Mouse (Mus musculus) embryonic facial prominence, embryonic 15.5 days (tissue): ENCODE results near the gene Evi2a. TPM values are rescaled to one million over a fixed set of nuclear protein-coding genes. Genes with fewer than 3 reads are reported as not detected.

Experiments used
- ATAC-seq: fragments of 200-750 bp; cut with Nextera tagmentation; 2 replicates; pipeline ENCODE4 v1.8.0; 2017; ENCODE audit warnings: low read depth, moderate TSS enrichment; ENCODE audit not compliant: insufficient number of reproducible peaks, low FRiP score, low TSS enrichment
- H3K27ac ChIP-seq: fragments of 300-500 bp; sonication (generic); replicated peaks from 2 replicates; pipeline ENCODE4 v1.5.1; 2015; ENCODE audit warnings: mild to moderate bottlenecking, inconsistent platforms
- H3K27me3 ChIP-seq: fragments of 300-500 bp; sonication (generic); 2 replicates; pipeline ENCODE4 v1.6.1; 2015; ENCODE audit warnings: inconsistent platforms
- H3K36me3 ChIP-seq: fragments of 300-500 bp; sonication (generic); 2 replicates; pipeline ENCODE4 v1.6.1; 2015; ENCODE audit warnings: mild to moderate bottlenecking, inconsistent platforms
- H3K4me1 ChIP-seq: fragments of 300-500 bp; sonication (generic); 2 replicates; pipeline ENCODE4 v1.6.1; 2015; ENCODE audit warnings: inconsistent platforms
- H3K4me2 ChIP-seq: fragments of 300-500 bp; sonication (generic); replicated peaks from 2 replicates; pipeline ENCODE4 v1.6.1; 2015; ENCODE audit warnings: mild to moderate bottlenecking, inconsistent platforms
- H3K4me3 ChIP-seq: fragments of 300-500 bp; sonication (generic); replicated peaks from 2 replicates; pipeline ENCODE4 v1.5.1; 2015; ENCODE audit warnings: mild to moderate bottlenecking, inconsistent platforms
- H3K9ac ChIP-seq: fragments of 300-500 bp; sonication (generic); 2 replicates; pipeline ENCODE4 v1.6.1; 2015; ENCODE audit warnings: inconsistent platforms
- H3K9me3 ChIP-seq: fragments of 300-500 bp; sonication (generic); replicated peaks from 2 replicates; pipeline ENCODE4 v1.6.1; 2016; ENCODE audit warnings: inconsistent platforms
- WGBS: fragments of 180-500 bp; shearing (Covaris S2); methylation state at CpG from one replicate; pipeline ENCODE4 v1.1.7; 2015; 5-methylcytosine and 5-hydroxymethylcytosine counted together
- polyA plus RNA-seq: library from polyadenylated mRNA; unstranded; fragments of >200 nt; fragmentation: Nextera tagmentation; extraction: Ambion mirVana; gene quantifications from 2 replicates; pipeline ENCODE4 v1.2.1, GENCODE M21; 2015

The Evi2a gene
- polyA plus RNA-seq, 1 experiment from 2014 or later = 6.9 TPM

GRCm38 (mm10) chr11:79524310-79524575 lies 6.2 kb downstream of the Evi2a start:
- H3K27me3 ChIP-seq = no peaks in the 10 kb centered on the region
- no peak overlapping the region for H3K9ac ChIP-seq
- no peaks in the 10 kb centered on the region; the same call in 1 of the 2 replicates for H3K36me3 ChIP-seq
- 79% methylated on average over 1 of the region's 1 CpGs for WGBS
- no peaks in the 10 kb centered on the region for H3K4me1 ChIP-seq
- H3K27ac ChIP-seq = no peak overlapping the region
- no peak overlapping the region for H3K4me3 ChIP-seq
- H3K9me3 ChIP-seq = no peaks in the 10 kb centered on the region
- H3K4me2 ChIP-seq = no peak overlapping the region
- no peak for ATAC-seq

GRCm38 (mm10) chr11:79523560-79524309 lies 6.7 kb downstream of the Evi2a start, which contains the start of gene Evi2b:
Gene Evi2b, minus strand, starts transcription at chr11:79523762.
- Histone ChIP-seq H3K36me3 (no peaks in the 10 kb centered on the region; the same call in 1 of the 2 replicates), H3K4me3 (no peak within 1 kb of the TSS), H3K4me1 (no peaks in the 10 kb centered on the region), H3K9ac (no peak within 1 kb of the TSS), H3K4me2 (no peak within 1 kb of the TSS), H3K9me3 (no peaks in the 10 kb centered on the region), H3K27ac (no peak within 1 kb of the TSS), H3K27me3 (no peaks in the 10 kb centered on the region)
- no peak for ATAC-seq
- 66% methylated on average over 10 of the region's 10 CpGs for WGBS

DNA sequence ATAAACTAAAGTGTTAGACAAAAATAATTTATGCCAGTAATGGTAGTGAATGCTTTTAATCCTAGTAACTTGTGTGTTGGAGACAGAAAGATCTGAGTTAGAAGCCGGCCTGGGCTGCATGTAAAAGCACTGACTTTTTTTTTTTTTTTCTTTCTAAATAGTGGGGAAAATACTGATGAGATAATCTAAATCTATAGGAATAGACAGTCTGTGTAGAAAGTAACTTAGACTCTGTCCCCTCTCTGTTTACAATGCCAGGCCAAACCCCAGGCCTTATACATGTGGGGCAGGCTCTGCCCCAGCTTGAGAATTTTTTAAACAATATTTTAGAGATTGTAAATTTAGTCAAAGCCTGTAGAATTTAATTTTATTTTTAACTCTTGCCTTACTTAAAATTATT lies 7.5 kb downstream of the Evi2a start:
- ATAC-seq = no peak
- no peak overlapping the region for H3K4me3 ChIP-seq
- 88% methylated on average over 1 of the region's 1 CpGs for WGBS
- H3K9me3 ChIP-seq = no peaks in the 10 kb centered on the region
- H3K36me3 ChIP-seq = no peaks in the 10 kb centered on the region; the same call in 1 of the 2 replicates
- H3K27ac ChIP-seq = no peak overlapping the region
- H3K9ac ChIP-seq = no peak overlapping the region
- H3K4me2 ChIP-seq = no peak overlapping the region
- H3K27me3 ChIP-seq = no peaks in the 10 kb centered on the region
- no peaks in the 10 kb centered on the region for H3K4me1 ChIP-seq

GRCm38 (mm10) chr11:79521930-79522329 lies 8.5 kb downstream of the Evi2a start:
- Histone ChIP-seq H3K36me3 (no peaks in the 10 kb centered on the region), H3K27ac (no peak overlapping the region), H3K9ac (no peak overlapping the region), H3K4me3 (no peak overlapping the region), H3K9me3 (no peaks in the 10 kb centered on the region), H3K4me1 (no peaks in the 10 kb centered on the region), H3K27me3 (no peaks in the 10 kb centered on the region), H3K4me2 (no peak overlapping the region)
- ATAC-seq = no peak

GRCm38 (mm10) chr11:79520772-79521171 lies 9.6 kb downstream of the Evi2a start:
- Histone ChIP-seq H3K9ac (no peak overlapping the region), H3K9me3 (no peaks in the 10 kb centered on the region), H3K4me2 (no peak overlapping the region), H3K27ac (no peak overlapping the region), H3K36me3 (no peaks in the 10 kb centered on the region), H3K27me3 (no peaks in the 10 kb centered on the region), H3K4me3 (no peak overlapping the region), H3K4me1 (no peaks in the 10 kb centered on the region)
- ATAC-seq = no peak

DNA sequence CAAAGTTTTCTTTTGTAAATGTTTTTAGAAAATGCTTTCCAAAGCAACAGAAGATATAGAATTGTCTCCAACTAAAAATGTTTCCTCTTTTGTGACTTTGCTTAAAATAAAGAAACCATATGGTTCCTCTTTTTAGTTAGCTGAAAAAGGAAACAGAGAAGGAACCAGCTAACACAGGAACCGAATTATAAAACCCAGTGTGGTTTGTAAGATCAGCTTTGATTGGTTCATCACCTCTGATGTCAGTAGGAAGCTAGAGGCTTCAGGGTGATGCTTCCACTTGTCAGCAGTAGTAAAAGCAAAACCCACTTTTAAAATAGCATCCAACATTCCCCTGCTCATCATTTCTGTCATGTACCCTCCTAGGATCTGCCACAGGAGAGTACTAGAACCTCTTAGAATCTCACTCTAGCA lies 10.5 kb downstream of the Evi2a start:
- ATAC-seq = no peak
- H3K9ac ChIP-seq = no peak overlapping the region
- 0 out of 2 replicates have a peak, but pooled peaks cover 4% of the 10 kb centered on the region for H3K36me3 ChIP-seq
- no peak overlapping the region for H3K4me2 ChIP-seq
- H3K27ac ChIP-seq = no peak overlapping the region
- H3K9me3 ChIP-seq = no peaks in the 10 kb centered on the region
- 0 out of 2 replicates have a peak, but pooled peaks cover 2% of the 10 kb centered on the region for H3K4me1 ChIP-seq
- 38% methylated on average over 1 of the region's 1 CpGs for WGBS
- no peak overlapping the region for H3K4me3 ChIP-seq
- no peaks in the 10 kb centered on the region for H3K27me3 ChIP-seq

DNA sequence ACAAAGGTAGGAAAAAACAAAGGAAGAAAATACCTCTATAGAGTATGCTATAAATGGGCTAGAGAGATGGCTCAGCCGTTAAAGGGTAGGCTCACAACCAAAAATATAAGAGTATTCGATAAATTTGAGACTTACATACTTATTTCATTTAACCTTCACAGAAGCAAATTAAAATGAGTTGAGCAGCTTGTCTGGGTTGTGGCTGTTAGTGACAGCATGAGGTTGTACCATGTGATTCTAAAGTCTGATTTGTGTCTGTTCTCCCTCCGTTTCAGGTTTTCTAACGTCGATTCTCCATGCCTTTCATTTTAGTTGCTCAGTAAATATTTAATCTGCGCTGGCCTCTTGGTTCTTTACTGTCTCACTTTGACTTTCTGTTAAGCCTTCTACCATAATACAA lies 11.1 kb downstream of the Evi2a start:
- H3K9ac ChIP-seq = no peak overlapping the region
- H3K27me3 ChIP-seq = no peaks in the 10 kb centered on the region
- 0 out of 2 replicates have a peak, but pooled peaks cover 4% of the 10 kb centered on the region for H3K36me3 ChIP-seq
- ATAC-seq = no peak
- H3K4me3 ChIP-seq = no peak overlapping the region
- no peak overlapping the region for H3K27ac ChIP-seq
- 75% methylated on average over 6 of the region's 6 CpGs for WGBS
- H3K9me3 ChIP-seq = no peaks in the 10 kb centered on the region
- H3K4me1 ChIP-seq = 0 out of 2 replicates have a peak, but pooled peaks cover 2% of the 10 kb centered on the region
- H3K4me2 ChIP-seq = no peak overlapping the region

DNA sequence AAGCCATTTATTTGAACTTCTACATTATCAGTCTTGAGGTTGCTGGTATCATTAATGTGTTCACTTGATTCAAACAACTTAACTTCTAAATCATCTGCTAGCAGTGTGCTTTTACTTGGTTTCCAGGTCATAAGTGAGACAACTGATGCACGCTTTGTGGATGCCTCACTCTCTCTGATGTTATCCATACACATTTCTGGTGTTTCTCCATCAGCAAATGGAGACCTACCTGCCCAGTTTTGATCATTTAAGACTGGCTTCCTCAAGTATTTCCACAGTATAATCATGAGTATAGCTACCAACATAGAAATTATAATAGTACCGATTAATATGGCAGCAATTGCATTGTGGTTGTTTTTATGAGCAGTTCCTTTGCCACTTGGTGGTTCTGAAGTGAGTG lies 14.6 kb downstream of the Evi2a start:
- H3K9ac ChIP-seq = no peak overlapping the region
- WGBS = 96% methylated on average over 2 of the region's 2 CpGs
- H3K36me3 ChIP-seq = 0 out of 2 replicates have a peak, but pooled peaks cover 4% of the 10 kb centered on the region
- H3K27ac ChIP-seq = no peak overlapping the region
- ATAC-seq = no peak
- no peak overlapping the region for H3K4me2 ChIP-seq
- H3K9me3 ChIP-seq = no peaks in the 10 kb centered on the region
- no peaks in the 10 kb centered on the region for H3K27me3 ChIP-seq
- no peak overlapping the region for H3K4me3 ChIP-seq
- H3K4me1 ChIP-seq = 0 out of 2 replicates have a peak, but pooled peaks cover 2% of the 10 kb centered on the region

DNA sequence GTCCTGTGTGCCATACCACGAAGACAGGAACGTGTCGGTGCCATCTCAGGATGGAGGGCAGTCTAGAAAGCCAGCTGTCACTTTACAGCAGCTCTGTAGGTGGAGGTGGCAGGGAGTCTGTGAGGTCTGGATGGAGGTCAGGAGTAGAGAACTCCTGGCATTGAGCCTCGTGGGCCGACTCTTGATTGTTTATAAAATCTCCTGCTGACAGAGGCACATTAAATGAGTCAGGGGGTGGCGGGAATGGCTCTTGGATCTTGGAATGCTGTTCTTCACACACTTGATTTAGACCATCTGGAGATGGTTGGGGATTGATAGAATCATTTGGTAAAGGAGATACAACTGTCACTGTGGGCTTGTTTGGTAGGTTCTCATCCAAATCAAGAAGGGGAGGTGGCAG lies 15.1 kb downstream of the Evi2a start:
- 66% methylated on average over 6 of the region's 6 CpGs for WGBS
- no peak overlapping the region for H3K4me2 ChIP-seq

DNA sequence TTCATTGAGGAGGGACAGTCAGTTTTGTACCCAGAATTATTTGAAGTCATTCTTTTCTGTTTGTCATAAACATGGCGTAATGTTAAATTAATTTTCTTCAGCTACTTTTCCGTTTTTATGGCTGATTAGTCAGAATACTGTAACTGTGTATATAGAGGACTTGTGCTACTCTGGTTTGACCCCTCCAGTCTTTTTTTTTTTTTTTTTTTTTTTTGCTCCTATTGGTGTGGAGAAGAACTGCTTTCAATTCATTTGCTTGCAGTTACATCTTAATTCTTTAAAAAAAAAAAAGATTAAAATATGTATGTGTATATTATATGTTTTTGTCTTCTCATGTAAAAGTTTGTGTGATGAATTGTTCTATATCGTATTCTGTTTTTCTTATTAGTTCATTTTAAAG lies 18.4 kb downstream of the Evi2a start:
- H3K9me3 ChIP-seq = no peaks in the 10 kb centered on the region
- H3K36me3 ChIP-seq = 0 out of 2 replicates have a peak, but pooled peaks cover 4% of the 10 kb centered on the region
- no peak overlapping the region for H3K27ac ChIP-seq
- no peak overlapping the region for H3K9ac ChIP-seq
- 0 out of 2 replicates have a peak, but pooled peaks cover 2% of the 10 kb centered on the region for H3K4me1 ChIP-seq
- 93% methylated on average over 3 of the region's 3 CpGs for WGBS
- no peak for ATAC-seq
- H3K4me2 ChIP-seq = no peak overlapping the region
- H3K4me3 ChIP-seq = no peak overlapping the region
- H3K27me3 ChIP-seq = no peaks in the 10 kb centered on the region

More for the DNA sequence above, 15.1 kb downstream of the Evi2a start:
- H3K27ac ChIP-seq = no peak overlapping the region
- 0 out of 2 replicates have a peak, but pooled peaks cover 4% of the 10 kb centered on the region for H3K36me3 ChIP-seq
- H3K9ac ChIP-seq = no peak overlapping the region
- H3K27me3 ChIP-seq = no peaks in the 10 kb centered on the region
- ATAC-seq = no peak
- no peaks in the 10 kb centered on the region for H3K9me3 ChIP-seq
- no peak overlapping the region for H3K4me3 ChIP-seq
- 0 out of 2 replicates have a peak, but pooled peaks cover 2% of the 10 kb centered on the region for H3K4me1 ChIP-seq

DNA sequence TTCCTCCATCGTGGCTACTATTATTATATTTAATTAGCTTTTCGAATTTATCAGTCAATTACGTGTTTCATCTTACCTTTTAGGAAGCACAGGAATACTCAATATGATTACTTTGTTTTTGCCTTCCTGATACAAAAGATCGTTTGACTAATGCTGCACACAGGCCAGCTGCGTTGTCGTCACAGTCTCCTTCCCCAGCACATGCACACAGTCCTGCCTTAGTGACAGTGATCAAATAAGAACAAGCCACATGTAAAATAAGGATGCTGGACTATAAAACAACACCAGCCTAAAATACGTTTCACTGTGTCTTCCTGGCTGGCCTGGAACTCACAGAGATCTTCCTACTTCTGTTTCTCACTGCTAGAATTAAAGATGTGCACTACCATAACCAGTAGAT lies 25.9 kb downstream of the Evi2a start:
- 89% methylated on average over 7 of the region's 7 CpGs for WGBS
- ATAC-seq = no peak

DNA sequence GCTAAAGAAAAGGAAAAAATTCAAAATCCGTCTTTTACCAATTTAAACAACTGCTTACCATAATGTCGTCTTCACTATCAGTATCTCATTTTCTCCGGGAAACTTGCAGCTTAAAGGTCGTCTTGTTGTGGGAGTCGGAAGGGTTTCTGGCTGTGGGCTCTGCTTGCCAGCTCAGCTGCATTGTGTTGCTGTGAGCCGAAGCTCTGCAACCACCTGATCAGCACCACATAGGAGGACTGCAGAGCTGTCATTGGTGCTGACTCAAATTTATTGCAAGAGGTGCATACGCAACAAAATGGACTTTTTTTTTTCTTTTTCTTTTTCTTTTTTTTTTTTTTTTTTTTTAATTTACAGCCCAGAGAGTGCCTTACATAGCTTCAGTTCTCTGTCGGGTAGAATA lies 26.6 kb downstream of the Evi2a start, which contains the start of gene Omg:
Gene Omg (minus strand): TSS at position 240 of the 400 bp plus-strand sequence.
- H3K4me1 ChIP-seq = no peaks in the 10 kb centered on the region
- H3K36me3 ChIP-seq = no peaks in the 10 kb centered on the region
- H3K9ac ChIP-seq = no peak within 1 kb of the TSS
- ATAC-seq = no peak
- H3K27me3 ChIP-seq = no peaks in the 10 kb centered on the region
- no peaks in the 10 kb centered on the region for H3K9me3 ChIP-seq
- no peak within 1 kb of the TSS for H3K4me2 ChIP-seq
- 55% methylated on average over 8 of the region's 8 CpGs for WGBS
- no peak within 1 kb of the TSS for H3K4me3 ChIP-seq
- H3K27ac ChIP-seq = no peak within 1 kb of the TSS

More for the DNA sequence above, 25.9 kb downstream of the Evi2a start:
- no peak overlapping the region for H3K27ac ChIP-seq
- no peak overlapping the region for H3K4me2 ChIP-seq
- no peaks in the 10 kb centered on the region for H3K9me3 ChIP-seq
- H3K4me1 ChIP-seq = no peaks in the 10 kb centered on the region
- no peaks in the 10 kb centered on the region for H3K27me3 ChIP-seq
- no peak overlapping the region for H3K4me3 ChIP-seq
- H3K9ac ChIP-seq = no peak overlapping the region
- H3K36me3 ChIP-seq = no peaks in the 10 kb centered on the region
